Mouse (Mus musculus) embryo, embryonic 10 days (tissue): ENCODE data around the gene Olfr945.

Experiments
- DNase-seq: peaks from one replicate; pipeline ENCODE4 v3.0.0-alpha.2; 2015; ENCODE audit warnings: low spot score

Gene Olfr945

DNA sequence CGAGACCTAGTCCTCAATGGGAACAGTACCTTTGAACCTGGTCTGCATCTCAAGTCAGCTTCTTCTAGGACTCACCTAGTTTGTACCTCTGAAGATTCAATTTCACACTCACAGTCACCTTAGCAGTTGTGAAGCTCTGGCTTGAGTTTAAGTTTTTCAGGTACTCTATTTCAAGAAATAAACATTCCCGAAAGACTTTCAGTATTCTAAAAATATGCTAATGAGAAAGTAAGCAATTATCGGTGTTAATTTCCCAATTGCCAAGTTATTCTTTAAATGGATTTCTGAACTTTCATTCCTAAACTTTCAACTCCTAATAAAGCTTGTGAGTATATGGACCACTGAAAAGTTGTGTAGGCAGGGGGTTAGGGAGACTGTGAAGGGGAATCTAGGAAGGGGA, at the start of gene Olfr945:
Gene Olfr945 (minus strand): TSS at position 101 of the 400 bp plus-strand sequence.
- no peak for DNase-seq

GRCm38 (mm10) chr9:39325945-39326344, 49.3 kb upstream of the Olfr945 start, which contains the start of gene Olfr948:
Olfr948 (minus strand) TSS chr9:39326045.
- DNase-seq: no peak

DNA sequence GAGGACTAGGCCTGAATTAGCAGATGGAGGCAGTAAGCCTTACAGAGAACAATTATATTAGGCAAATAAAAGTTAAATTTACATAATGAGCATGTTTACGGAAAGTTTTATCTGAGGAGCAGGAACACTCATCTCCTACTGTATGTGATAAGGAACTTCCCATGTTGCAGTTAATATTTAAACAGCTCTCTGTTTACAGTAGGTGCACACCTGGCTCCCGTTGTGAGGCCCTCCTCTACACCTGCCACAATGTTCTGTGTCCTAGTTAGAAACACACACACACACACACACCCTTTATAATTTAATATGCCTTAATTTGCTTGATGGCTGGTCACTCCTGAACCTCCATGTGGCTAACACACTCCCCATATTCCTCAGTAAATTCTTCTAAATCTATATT, 10.5 kb upstream of the Olfr945 start:
- no peak for DNase-seq

DNA sequence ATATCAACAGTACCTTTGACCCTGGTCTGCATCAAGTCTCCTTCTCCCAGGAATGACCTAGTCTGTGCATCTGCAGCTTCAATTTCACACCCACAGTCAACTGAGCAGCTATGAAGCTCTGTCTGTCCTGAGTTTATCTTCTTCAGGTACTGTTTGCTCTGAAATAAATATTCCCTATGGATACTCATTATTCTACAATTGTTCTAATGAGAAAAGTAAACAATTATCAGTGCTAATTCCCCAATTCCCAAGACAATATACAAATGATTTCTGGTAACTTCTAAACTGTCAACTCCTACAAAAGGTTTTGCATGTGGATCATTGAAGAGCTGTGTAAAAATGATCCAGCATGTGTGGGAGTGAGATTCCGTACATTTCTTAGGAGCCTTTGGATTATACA, 26.7 kb downstream of the Olfr945 start, which contains the start of gene Olfr1537:
Gene Olfr1537 (minus strand): TSS at position 101 of the 400 bp plus-strand sequence.
- DNase-seq: no peak
